Mouse (Mus musculus) intestine, embryonic 15.5 days (tissue): ENCODE data around the gene Zfp366. TPM values are rescaled to one million over a fixed set of nuclear protein-coding genes. Genes with fewer than 3 reads are reported as not detected.

Source experiments
- ATAC-seq: fragments of 200-750 bp; cut with Nextera tagmentation; 2 replicates; pipeline ENCODE4 v1.8.0; 2017; ENCODE audit warnings: moderate TSS enrichment, moderate library complexity
- H3K27ac ChIP-seq: fragments of 300-500 bp; sonication (generic); 2 replicates; pipeline ENCODE4 v1.5.1; 2015; ENCODE audit warnings: mild to moderate bottlenecking, inconsistent platforms
- H3K27me3 ChIP-seq: fragments of 300-500 bp; sonication (generic); replicated peaks from 2 replicates; pipeline ENCODE4 v1.6.1; 2015; ENCODE audit warnings: inconsistent platforms
- H3K36me3 ChIP-seq: fragments of 300-500 bp; sonication (generic); 2 replicates; pipeline ENCODE4 v1.6.1; 2015; ENCODE audit warnings: inconsistent platforms
- H3K4me1 ChIP-seq: fragments of 300-500 bp; sonication (generic); replicated peaks from 2 replicates; pipeline ENCODE4 v1.6.1; 2015; ENCODE audit warnings: inconsistent platforms
- H3K4me2 ChIP-seq: fragments of 300-500 bp; sonication (generic); replicated peaks from 2 replicates; pipeline ENCODE4 v1.6.1; 2015; ENCODE audit warnings: mild to moderate bottlenecking, inconsistent platforms
- H3K4me3 ChIP-seq: fragments of 300-500 bp; sonication (generic); replicated peaks from 2 replicates; pipeline ENCODE4 v1.5.1; 2015; ENCODE audit warnings: inconsistent platforms
- H3K9ac ChIP-seq: fragments of 300-500 bp; sonication (generic); 2 replicates; pipeline ENCODE4 v1.6.1; 2015; ENCODE audit warnings: inconsistent platforms
- H3K9me3 ChIP-seq: fragments of 300-500 bp; sonication (generic); 2 replicates; pipeline ENCODE4 v1.6.1; 2016; ENCODE audit warnings: inconsistent platforms
- WGBS: fragments of 180-500 bp; shearing (Covaris S2); methylation state at CpG from one replicate; pipeline ENCODE4 v1.1.7; 2015; 5-methylcytosine and 5-hydroxymethylcytosine counted together
- polyA plus RNA-seq: library from polyadenylated mRNA; unstranded; fragments of >200 nt; fragmentation: Nextera tagmentation; extraction: Ambion mirVana; gene quantifications from 2 replicates; pipeline ENCODE4 v1.2.1, GENCODE M21; 2015

Zfp366 gene
- polyA plus RNA-seq, 1 experiment from 2014 or later, result 0.48 TPM

GRCm38 (mm10) chr13:99221996-99222395 lies 37.4 kb downstream of the Zfp366 start:
- Histone ChIP-seq H3K9me3 (no peaks in the 10 kb centered on the region), H3K4me3 (no peak overlapping the region), H3K27me3 (no peaks in the 10 kb centered on the region), H3K4me1 (no peaks in the 10 kb centered on the region), H3K4me2 (no peak overlapping the region), H3K36me3 (no peaks in the 10 kb centered on the region), H3K27ac (no peak overlapping the region), H3K9ac (no peak overlapping the region)
- ATAC-seq, result no peak
- WGBS, result 91% methylated on average over 3 of the region's 3 CpGs

- Histone ChIP-seq H3K4me3 (no peak overlapping the region), H3K9me3 (no peaks in the 10 kb centered on the region), H3K4me1 (no peaks in the 10 kb centered on the region), H3K9ac (no peak overlapping the region), H3K4me2 (no peak overlapping the region), H3K36me3 (no peaks in the 10 kb centered on the region), H3K27me3 (no peaks in the 10 kb centered on the region), H3K27ac (no peak overlapping the region)
- 90% methylated on average over 5 of the region's 5 CpGs for WGBS
- no peak for ATAC-seq
Observed at GRCm38 (mm10) chr13:99222476-99222875, 37.9 kb downstream of the Zfp366 start.

- ATAC-seq, result no peak
- H3K27ac ChIP-seq, result no peak overlapping the region
- H3K4me2 ChIP-seq, result no peak overlapping the region
- no peaks in the 10 kb centered on the region for H3K4me1 ChIP-seq
- 86% methylated on average over 8 of the region's 8 CpGs for WGBS
- no peaks in the 10 kb centered on the region for H3K27me3 ChIP-seq
- H3K9ac ChIP-seq, result no peak overlapping the region
- no peak overlapping the region for H3K4me3 ChIP-seq
- H3K9me3 ChIP-seq, result no peaks in the 10 kb centered on the region
- no peaks in the 10 kb centered on the region for H3K36me3 ChIP-seq
Observed at GRCm38 (mm10) chr13:99223321-99223884, 38.8 kb downstream of the Zfp366 start.

GRCm38 (mm10) chr13:99223917-99224316 lies 39.3 kb downstream of the Zfp366 start:
- Histone ChIP-seq H3K4me1 (no peaks in the 10 kb centered on the region), H3K9me3 (no peaks in the 10 kb centered on the region), H3K36me3 (no peaks in the 10 kb centered on the region), H3K27me3 (no peaks in the 10 kb centered on the region), H3K4me2 (no peak overlapping the region), H3K27ac (no peak overlapping the region), H3K4me3 (no peak overlapping the region), H3K9ac (no peak overlapping the region)
- WGBS, result 88% methylated on average over 8 of the region's 8 CpGs
- ATAC-seq, result no peak

- no peak overlapping the region for H3K4me2 ChIP-seq
- no peak overlapping the region for H3K4me3 ChIP-seq
- ATAC-seq, result no peak
- H3K9ac ChIP-seq, result no peak overlapping the region
- H3K9me3 ChIP-seq, result no peaks in the 10 kb centered on the region
- H3K27me3 ChIP-seq, result no peaks in the 10 kb centered on the region
- H3K4me1 ChIP-seq, result 0 out of 2 replicates have a peak, but pooled peaks cover 6% of the 10 kb centered on the region
- H3K36me3 ChIP-seq, result no peaks in the 10 kb centered on the region
- H3K27ac ChIP-seq, result no peak overlapping the region
- 66% methylated on average over 10 of the region's 10 CpGs for WGBS
Observed at GRCm38 (mm10) chr13:99225374-99226240, 41.0 kb downstream of the Zfp366 start.

- Histone ChIP-seq H3K4me1 (peaks cover 6% of the 10 kb centered on the region; the same call in 1 of the 2 replicates), H3K9ac (no peak overlapping the region), H3K4me2 (no peak overlapping the region), H3K4me3 (no peak overlapping the region), H3K9me3 (no peaks in the 10 kb centered on the region), H3K27ac (no peak overlapping the region), H3K27me3 (no peaks in the 10 kb centered on the region), H3K36me3 (no peaks in the 10 kb centered on the region)
- no peak for ATAC-seq
- WGBS, result 70% methylated on average over 3 of the region's 3 CpGs
Observed at GRCm38 (mm10) chr13:99226809-99227208, 42.2 kb downstream of the Zfp366 start.

- Histone ChIP-seq H3K9ac (no peak overlapping the region), H3K4me1 (peaks cover 6% of the 10 kb centered on the region; the same call in 1 of the 2 replicates), H3K9me3 (no peaks in the 10 kb centered on the region), H3K4me2 (no peak overlapping the region), H3K27me3 (no peaks in the 10 kb centered on the region), H3K4me3 (no peak overlapping the region), H3K36me3 (no peaks in the 10 kb centered on the region), H3K27ac (no peak overlapping the region)
- no peak for ATAC-seq
- 85% methylated on average over 16 of the region's 16 CpGs for WGBS
Observed at GRCm38 (mm10) chr13:99227456-99228250, 43.0 kb downstream of the Zfp366 start.

- Histone ChIP-seq H3K27ac (no peak overlapping the region), H3K4me3 (no peak overlapping the region)
Observed at GRCm38 (mm10) chr13:99228821-99229570, 44.4 kb downstream of the Zfp366 start.

GRCm38 (mm10) chr13:99229641-99230494 lies 45.2 kb downstream of the Zfp366 start:
- H3K4me1 ChIP-seq, result peaks cover 6% of the 10 kb centered on the region; the same call in 1 of the 2 replicates
- H3K9ac ChIP-seq, result no peak overlapping the region
- no peaks in the 10 kb centered on the region for H3K36me3 ChIP-seq
- H3K4me3 ChIP-seq, result no peak overlapping the region
- no peaks in the 10 kb centered on the region for H3K9me3 ChIP-seq
- WGBS, result 63% methylated on average over 9 of the region's 9 CpGs
- peak overlapping the region; percentile 11; the same call in 1 of the 2 replicates for H3K27ac ChIP-seq
- H3K27me3 ChIP-seq, result no peaks in the 10 kb centered on the region
- H3K4me2 ChIP-seq, result no peak overlapping the region
- ATAC-seq, result no peak

More at GRCm38 (mm10) chr13:99228821-99229570, 44.4 kb downstream of the Zfp366 start:
- no peaks in the 10 kb centered on the region for H3K9me3 ChIP-seq
- WGBS, result 94% methylated on average over 35 of the region's 35 CpGs
- H3K27me3 ChIP-seq, result no peaks in the 10 kb centered on the region
- no peak for ATAC-seq
- H3K9ac ChIP-seq, result no peak overlapping the region
- peaks cover 6% of the 10 kb centered on the region; the same call in 1 of the 2 replicates for H3K4me1 ChIP-seq
- no peaks in the 10 kb centered on the region for H3K36me3 ChIP-seq
- no peak overlapping the region for H3K4me2 ChIP-seq

GRCm38 (mm10) chr13:99230495-99230868 lies 45.9 kb downstream of the Zfp366 start:
- no peaks in the 10 kb centered on the region for H3K27me3 ChIP-seq
- no peak overlapping the region for H3K4me3 ChIP-seq
- WGBS, result 37% methylated on average over 3 of the region's 3 CpGs
- peak overlapping the region; percentile 11; the same call in 1 of the 2 replicates for H3K27ac ChIP-seq
- no peak for ATAC-seq
- peaks cover 6% of the 10 kb centered on the region for H3K4me1 ChIP-seq
- H3K4me2 ChIP-seq, result no peak overlapping the region
- no peaks in the 10 kb centered on the region for H3K36me3 ChIP-seq
- H3K9me3 ChIP-seq, result no peaks in the 10 kb centered on the region
- H3K9ac ChIP-seq, result no peak overlapping the region

- H3K4me1 ChIP-seq, result peaks cover 12% of the 10 kb centered on the region
- H3K9ac ChIP-seq, result no peak overlapping the region
- H3K27me3 ChIP-seq, result no peaks in the 10 kb centered on the region
- no peak overlapping the region for H3K27ac ChIP-seq
- H3K4me2 ChIP-seq, result no peak overlapping the region
- ATAC-seq, result no peak
- no peaks in the 10 kb centered on the region for H3K36me3 ChIP-seq
- WGBS, result 66% methylated on average over 3 of the region's 3 CpGs
- no peaks in the 10 kb centered on the region for H3K9me3 ChIP-seq
- no peak overlapping the region for H3K4me3 ChIP-seq
Observed at GRCm38 (mm10) chr13:99233333-99233732, 48.7 kb downstream of the Zfp366 start.
